Mouse (Mus musculus): ENCODE data around the gene Krt8. TPM values are rescaled to one million over a fixed set of nuclear protein-coding genes. Genes with fewer than 3 reads are reported as not detected.

Gene Krt8
- total and polyA plus RNA-seq, 3 experiments, result 0.69 to 0.93 TPM; not detected in 1

DNA sequence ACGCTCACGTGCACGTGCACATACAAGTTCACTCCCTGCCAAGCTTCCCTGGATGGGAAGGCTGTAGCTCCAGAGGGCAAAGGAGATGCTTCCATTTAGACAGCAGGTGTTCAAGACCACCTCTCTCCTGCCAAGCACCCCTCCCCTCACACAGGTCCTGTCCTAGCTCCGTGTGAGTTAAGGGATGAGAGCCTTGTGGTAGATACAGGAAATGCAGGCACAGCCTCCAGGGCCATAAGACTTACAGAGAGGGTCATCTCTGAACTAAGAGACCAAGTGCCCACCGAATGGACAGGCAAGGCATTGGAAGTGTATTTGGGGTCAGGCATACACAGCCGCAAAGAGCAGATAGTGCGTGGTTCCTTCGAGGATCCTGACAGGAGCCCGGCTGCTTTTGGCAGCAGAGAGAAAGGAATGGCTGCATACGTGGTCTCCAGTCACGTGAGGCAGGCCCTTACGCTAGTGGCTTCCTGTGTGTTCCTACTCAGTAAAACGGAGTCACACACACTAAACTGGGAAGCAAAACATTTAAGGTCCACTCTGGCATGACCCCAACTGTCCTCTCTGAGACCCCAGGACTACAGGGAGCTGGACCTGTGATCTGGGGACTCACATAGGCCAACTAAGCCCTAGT is 20.9 kb downstream of the Krt8 start (continued):
- TF ChIP-seq USF1 (IDR thresholded peaks at IDR 0.05; ENCODE audit: low read depth, low read length) (peak; percentile 90), CTCF (IDR thresholded peaks at IDR 0.05 in 2 of 3, conservative IDR thresholded peaks at IDR 0.05 in 1 of 3; ENCODE audit: control insufficient read depth in 1 of 3, insufficient read depth in 1 of 3, low read depth in 2 of 3, low read length in 3 of 3, poor library complexity in 1 of 3, severe bottlenecking in 1 of 3) (peak in 2 of 3 experiments; percentile 36 to 75; a peak in 4 of 6 replicates), MXI1 (IDR thresholded peaks at IDR 0.05; ENCODE audit: low read depth, low read length) (no peak), ZMIZ1 (IDR thresholded peaks at IDR 0.05; ENCODE audit: low read depth, low read length) (no peak), ZKSCAN1 (IDR thresholded peaks at IDR 0.05; ENCODE audit: low read depth, low read length) (no peak), JUND (IDR thresholded peaks at IDR 0.05; ENCODE audit: low read depth, low read length) (no peak), TAL1 (IDR thresholded peaks at IDR 0.05; ENCODE audit: low read length) (no peak), TCF12 (IDR thresholded peaks at IDR 0.05; ENCODE audit: low read depth, low read length) (no peak; the same call in 1 of the 2 replicates), UBTF (IDR thresholded peaks at IDR 0.05; ENCODE audit: borderline replicate concordance, insufficient read depth, low read depth, low read length) (no peak), MAZ (IDR thresholded peaks at IDR 0.05; ENCODE audit: low read depth, low read length) (no peak), MAX (IDR thresholded peaks at IDR 0.05; ENCODE audit: low read length) (no peak)

GRCm38 (mm10) chr15:101980849-101981248 is 23.4 kb downstream of the Krt8 start:
- Histone ChIP-seq H3K4me3 (ENCODE audit: control insufficient read depth in 1 of 2, insufficient read depth in 1 of 2, low read depth in 2 of 2, low read length in 2 of 2) (no peak overlapping the region), H3K27me3 (ENCODE audit: control insufficient read depth in 1 of 2, insufficient read depth in 2 of 2, low read length in 2 of 2) (no peaks in the 10 kb centered on the region), H3K27ac (ENCODE audit: control insufficient read depth, low read depth, low read length) (no peak overlapping the region), H3K9ac (ENCODE audit: control insufficient read depth, low read depth, low read length, poor library complexity, severe bottlenecking) (no peak overlapping the region), H3K9me3 (replicated peaks; ENCODE audit: insufficient read depth, low read length) (no peaks in the 10 kb centered on the region), H3K4me1 (ENCODE audit: control insufficient read depth in 1 of 2, insufficient read depth in 2 of 2, low read length in 2 of 2) (peaks cover 22 to 37% of the 10 kb centered on the region in 2 experiments), H3K79me2 (ENCODE audit: control insufficient read depth, insufficient read depth, low read length, poor library complexity) (no peaks in the 10 kb centered on the region; the same call in 1 of the 2 replicates), H3K36me3 (ENCODE audit: control insufficient read depth in 1 of 2, insufficient read depth in 2 of 2, low read length in 2 of 2) (peaks cover 0 to 28% of the 10 kb centered on the region in 2 experiments; a peak in 2 of 4 replicates)
- no peak for DNase-seq (ENCODE audit: low read depth, low spot score)
- no peak for TF ChIP-seq USF1 (IDR thresholded peaks at IDR 0.05; ENCODE audit: low read depth, low read length)
- TF ChIP-seq MYB (IDR thresholded peaks at IDR 0.05; ENCODE audit: low read depth, low read length), result no peak
- TF ChIP-seq ZC3H11A (IDR thresholded peaks at IDR 0.05; ENCODE audit: low read depth, low read length), result no peak
- TF ChIP-seq ZKSCAN1 (IDR thresholded peaks at IDR 0.05; ENCODE audit: low read depth, low read length), result no peak
- no peak for TF ChIP-seq HCFC1 (IDR thresholded peaks at IDR 0.05; ENCODE audit: low read depth, low read length)
- TF ChIP-seq CHD1 (IDR thresholded peaks at IDR 0.05; ENCODE audit: low read depth, low read length), result no peak
- TF ChIP-seq ELF1 (IDR thresholded peaks at IDR 0.05; ENCODE audit: low read depth, low read length), result no peak
- TF ChIP-seq KAT2A (conservative IDR thresholded peaks at IDR 0.05; ENCODE audit: low read depth, low read length), result no peak
- no peak for TF ChIP-seq UBTF (IDR thresholded peaks at IDR 0.05; ENCODE audit: borderline replicate concordance, insufficient read depth, low read depth, low read length)
- TF ChIP-seq GABPA (IDR thresholded peaks at IDR 0.05; ENCODE audit: low read depth, low read length), result no peak
- no peak for TF ChIP-seq RAD21 (IDR thresholded peaks at IDR 0.05; ENCODE audit: low read depth, low read length)
- TF ChIP-seq TBP (IDR thresholded peaks at IDR 0.05; ENCODE audit: low read depth, low read length), result no peak
- no peak for TF ChIP-seq NRF1 (IDR thresholded peaks at IDR 0.05; ENCODE audit: insufficient read depth, low read depth, low read length, poor library complexity, severe bottlenecking)
- TF ChIP-seq SIN3A (IDR thresholded peaks at IDR 0.05; ENCODE audit: low read length), result no peak
- TF ChIP-seq POLR2A (IDR thresholded peaks at IDR 0.05; ENCODE audit: control insufficient read depth in 1 of 2, insufficient read depth in 1 of 2, low read depth in 1 of 2, low read length in 2 of 2, poor library complexity in 1 of 2), result no peak
- TF ChIP-seq E2F4 (IDR thresholded peaks at IDR 0.05; ENCODE audit: borderline replicate concordance, low read depth, low read length), result no peak
- TF ChIP-seq MAFK (IDR thresholded peaks at IDR 0.05; ENCODE audit: borderline replicate concordance, low read depth, low read length), result no peak

Data from MEL (cell line).